Mouse (Mus musculus) heart, postnatal 25 days (tissue): ENCODE results near the gene Tnip2. TPM values are rescaled to one million over a fixed set of nuclear protein-coding genes. Genes with fewer than 3 reads are reported as not detected.

Source experiments
- DNase-seq: peaks from one replicate; pipeline ENCODE4 v3.0.0; 2022; ENCODE audit warnings: low spot score
- intact Hi-C: fragments of 180-260 bp; cut with DNase I; formaldehyde crosslinking; loops from one replicate; pipeline ENCODE4 v1.15.1; 2025
- total RNA-seq, 2 experiments: library from RNA; stranded (reverse); gene quantifications; 2 replicates each; pipeline ENCODE4 v1.2.3; 2021

Gene Tnip2
- total RNA-seq, 2 experiments from 2014 or later, result 6.3 to 7.2 TPM

DNA sequence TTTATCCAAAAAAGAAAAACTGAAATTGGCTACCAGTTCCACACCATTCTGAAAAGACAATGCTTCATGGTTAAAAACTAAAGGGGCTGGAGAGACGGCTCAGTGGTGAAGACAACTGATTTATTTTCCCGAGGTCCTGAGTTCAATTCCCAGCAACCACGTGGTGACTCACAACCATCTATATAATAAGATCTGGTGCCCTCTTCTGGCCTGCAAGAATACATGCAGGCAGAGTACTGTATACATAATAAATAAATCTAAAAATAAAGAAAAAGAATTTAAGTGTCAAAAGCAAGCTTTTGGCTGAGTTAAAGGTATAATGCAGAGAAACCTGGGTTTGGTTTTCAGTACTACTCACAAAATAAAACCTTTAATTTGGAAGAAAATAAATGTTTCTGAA lies 32.9 kb downstream of the Tnip2 start:
- no peak for DNase-seq
- intact Hi-C loops, result no loop called here

DNA sequence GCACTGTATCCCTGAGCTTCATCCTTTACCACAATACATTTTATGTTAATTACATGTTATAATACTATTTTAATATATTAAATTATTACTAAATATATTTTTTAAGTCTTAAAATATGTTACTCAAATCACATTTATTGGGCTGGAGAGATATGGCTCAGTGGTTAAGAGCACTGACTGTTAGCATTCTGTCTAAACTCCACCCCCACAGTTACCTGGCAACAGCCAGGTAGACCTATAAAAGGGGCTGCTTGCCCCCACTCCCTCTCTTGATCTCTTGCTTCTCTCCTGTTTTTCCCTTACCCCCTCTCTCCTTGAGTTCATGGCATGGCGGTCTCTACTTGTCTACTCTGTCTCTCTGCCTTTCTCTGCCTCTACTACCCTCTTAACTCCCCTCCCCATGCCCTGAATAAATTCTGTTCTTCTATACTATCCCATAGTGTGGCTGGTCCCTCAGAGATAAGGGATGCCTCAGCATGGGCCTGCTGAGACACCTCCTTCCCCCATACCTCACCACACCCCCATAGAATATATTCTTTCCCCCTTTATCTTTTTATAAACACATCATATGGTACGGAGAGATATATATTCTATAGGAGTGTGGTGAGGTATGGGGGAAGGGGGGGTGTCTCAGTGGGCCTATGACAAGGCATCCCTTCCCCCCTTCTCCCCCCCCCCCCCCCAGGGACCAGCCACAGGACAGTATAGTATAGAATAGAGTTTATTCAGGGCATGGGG lies 45.6 kb downstream of the Tnip2 start:
- no peak for DNase-seq
- intact Hi-C loops, result no loop called here

DNA sequence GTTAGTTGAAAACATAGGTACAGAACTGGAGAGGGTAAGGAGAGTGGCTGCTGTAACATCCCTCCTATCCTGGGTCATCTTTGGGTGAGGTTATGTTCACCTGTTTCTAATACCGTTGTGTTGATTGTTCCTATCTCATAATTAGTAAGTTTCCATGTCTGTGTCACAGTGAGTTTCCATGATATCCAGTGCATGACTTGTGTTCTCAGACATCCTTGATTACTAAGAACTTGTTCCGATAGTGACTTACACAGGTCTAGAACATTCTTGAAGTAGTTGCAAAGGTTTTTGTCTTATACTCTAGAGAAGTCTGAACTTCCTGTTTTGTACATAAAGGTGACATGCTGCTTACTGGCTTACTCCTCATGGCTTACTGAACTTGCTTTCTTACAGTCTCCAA lies 47.1 kb downstream of the Tnip2 start:
- intact Hi-C loops, result no loop called here
- no peak for DNase-seq

DNA sequence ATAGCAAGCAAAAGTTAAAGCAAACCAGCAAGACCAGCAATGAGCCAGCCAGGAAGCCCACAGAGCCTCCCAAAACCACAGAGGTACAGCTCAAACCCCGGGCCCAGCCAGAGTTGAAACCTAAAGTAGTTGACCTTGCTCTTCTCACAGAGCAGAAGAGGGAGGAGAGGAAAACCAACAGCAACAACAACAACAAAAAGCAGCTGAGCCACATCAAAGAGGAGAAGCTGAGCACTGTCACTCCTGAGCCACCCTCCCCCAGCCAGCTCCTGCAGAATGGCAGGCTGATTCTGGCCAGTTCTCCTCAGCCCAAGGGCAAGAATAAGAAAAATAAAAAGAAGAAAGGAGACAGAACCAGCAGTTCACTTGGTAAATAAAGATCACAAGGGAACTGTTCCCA lies 47.7 kb downstream of the Tnip2 start:
- intact Hi-C loops, result no loop called here
- DNase-seq, result no peak

DNA sequence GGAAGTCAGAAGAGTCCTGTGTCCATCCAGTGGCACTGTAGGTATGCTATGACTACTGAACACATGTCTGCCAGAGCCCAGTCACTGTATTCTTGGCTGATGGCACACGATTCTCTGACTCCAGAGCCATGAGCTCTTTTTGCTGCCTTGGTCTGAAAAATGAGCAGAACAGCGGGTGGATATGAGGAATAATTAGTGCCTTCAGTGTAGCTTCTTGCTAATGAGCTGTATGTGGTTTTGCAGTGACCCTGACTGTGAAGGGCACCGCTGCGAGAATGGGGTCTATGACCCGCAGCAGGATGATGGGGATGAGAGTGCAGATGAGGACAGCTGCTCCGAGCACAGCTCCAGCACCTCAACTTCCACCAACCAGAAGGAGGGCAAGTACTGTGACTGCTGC lies 52.0 kb downstream of the Tnip2 start:
- DNase-seq, result no peak

DNA sequence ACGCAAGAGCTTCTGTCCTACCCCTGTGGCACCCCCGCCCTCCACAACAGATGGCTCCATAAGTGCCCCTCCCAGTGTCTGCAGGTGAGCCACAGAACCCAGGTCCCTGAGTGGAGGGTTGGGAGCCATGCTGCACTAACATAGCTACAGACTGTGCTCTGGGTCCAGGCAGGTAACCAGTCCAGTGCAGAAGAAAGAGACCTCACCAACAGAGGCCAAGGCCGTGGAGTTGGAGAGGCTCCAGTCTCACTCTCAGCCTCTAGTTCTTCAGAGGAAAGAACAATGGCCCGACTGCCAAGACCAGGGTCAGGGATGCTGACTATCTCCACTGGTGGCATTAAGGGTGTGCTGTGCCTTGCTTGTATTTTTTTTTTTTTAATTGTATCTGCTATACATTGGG lies 52.5 kb downstream of the Tnip2 start:
- intact Hi-C loops, result no loop called here
- DNase-seq, result no peak

More for the DNA sequence above, 52.0 kb downstream of the Tnip2 start:
- intact Hi-C loops, result no loop called here

DNA sequence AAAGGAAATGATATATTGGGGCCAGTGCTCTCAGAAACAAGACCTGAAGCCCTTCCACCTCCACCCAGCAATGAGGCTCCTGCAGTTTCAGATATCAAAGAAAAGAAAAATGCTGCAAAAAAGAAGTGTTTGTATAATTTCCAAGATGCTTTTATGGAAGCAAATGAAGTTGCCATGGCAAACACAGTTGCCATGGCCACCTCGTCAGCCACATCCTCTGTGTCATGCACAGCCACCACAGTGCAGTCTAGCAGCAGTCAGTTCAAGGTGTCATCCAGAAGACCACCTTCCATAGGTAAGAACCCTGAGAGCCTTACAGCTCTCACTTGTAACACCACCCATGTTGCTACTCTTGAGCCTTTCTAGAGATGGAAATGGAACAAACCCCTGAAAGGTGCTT lies 54.8 kb downstream of the Tnip2 start:
- DNase-seq, result no peak
- intact Hi-C loops, result no loop called here

DNA sequence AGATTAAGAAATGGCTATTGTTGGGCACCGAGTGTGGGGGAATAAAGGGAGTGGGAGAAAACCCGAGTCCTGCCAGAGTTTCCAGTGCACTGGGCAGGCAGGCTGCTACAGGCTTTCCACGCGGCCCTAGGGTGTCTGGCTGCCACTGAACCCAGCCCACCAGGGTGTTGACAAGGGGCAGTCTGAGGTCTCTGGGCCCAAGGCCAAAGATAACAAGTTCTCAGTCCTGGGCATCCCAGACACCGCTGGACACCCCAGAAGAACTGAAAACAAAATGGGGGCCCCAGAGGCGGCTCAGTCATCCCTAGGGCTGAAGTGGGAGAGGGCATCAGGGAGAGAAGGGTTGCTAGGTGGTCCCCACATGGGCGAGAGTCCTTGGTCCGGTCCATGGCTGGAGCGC lies 67.6 kb downstream of the Tnip2 start:
- DNase-seq, result no peak
- intact Hi-C loops, result no loop called here

Other genes starting within 250 kb of the Tnip2 start
- gene Zfyve28, start 225.5 kb downstream of the Tnip2 start, total RNA-seq, result under 1 TPM; 0.36 to 0.60 TPM
- not detected for gene Cfap99, start 225.4 kb downstream of the Tnip2 start, total RNA-seq
- 10 to 100 TPM; 27.1 to 29.1 TPM for gene Rnf4, start 177.7 kb downstream of the Tnip2 start, total RNA-seq
- gene Fam193a, start 144.1 kb downstream of the Tnip2 start, total RNA-seq, result 10 to 100 TPM; 24.3 to 29.7 TPM
- 1 to 10 TPM; 1.7 to 3.3 TPM for gene Sh3bp2, start 11.8 kb upstream of the Tnip2 start, total RNA-seq
- 100 to 1,000 TPM; 125 to 136 TPM for gene Add1, start 59.7 kb upstream of the Tnip2 start, total RNA-seq
- gene Mfsd10, start 123.2 kb upstream of the Tnip2 start, total RNA-seq, result 10 to 100 TPM in 1 of 2 experiments, 1 to 10 TPM in 1; 9.5 to 15.6 TPM
- gene Nop14, start 146.2 kb upstream of the Tnip2 start, total RNA-seq, result 1 to 10 TPM; 9.1 to 9.3 TPM
- gene Grk4, start 146.4 kb upstream of the Tnip2 start, total RNA-seq, result under 1 TPM; 0.55 to 0.67 TPM
- 10 to 100 TPM; 12.7 to 12.9 TPM for gene Htt, start 247.7 kb upstream of the Tnip2 start, total RNA-seq